Mouse (Mus musculus) testis, adult 2 months (tissue): ENCODE data around the gene Hist1h1d.

ENCODE experiments used
- CTCF ChIP-seq: fragments of 200-500 bp; IDR thresholded peaks from 2 replicates; pipeline ENCODE4 v1.5.1; 2012; ENCODE audit warnings: low read depth, mild to moderate bottlenecking, inconsistent platforms, low read length, moderate library complexity; ENCODE audit not compliant: control insufficient read depth, insufficient read depth, insufficient replicate concordance
- POLR2A ChIP-seq: fragments of 200-500 bp; IDR thresholded peaks from 2 replicates; pipeline ENCODE4 v1.6.1; 2012; ENCODE audit warnings: low read depth, mild to moderate bottlenecking, inconsistent platforms, low read length, moderate library complexity; ENCODE audit not compliant: control insufficient read depth

DNA sequence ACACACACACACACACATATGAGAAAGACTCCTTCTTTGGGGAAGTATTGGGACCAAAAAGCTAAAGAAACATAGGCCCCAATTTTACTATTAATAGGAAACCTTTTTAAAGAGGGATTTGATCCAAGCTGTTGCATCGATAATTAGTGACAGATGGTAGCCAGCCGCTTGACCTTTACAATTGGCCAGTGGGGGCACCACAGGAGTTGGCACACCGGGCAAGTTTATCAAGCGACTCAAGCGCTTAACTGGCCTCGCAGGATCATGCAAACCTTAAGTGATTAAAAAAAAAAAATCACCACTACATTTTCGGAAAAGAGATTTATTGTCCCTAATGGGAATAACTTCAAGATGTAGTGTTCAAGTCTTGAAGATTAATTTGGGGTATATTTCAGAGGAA is 39.6 kb downstream of the Hist1h1d start:
- TF ChIP-seq POLR2A = no peak
- TF ChIP-seq CTCF = no peak
